Mouse (Mus musculus) lung, postnatal 10 days (tissue): ENCODE measurements around the gene Ovol2.
A peak's percentile ranks its signal among the peaks of the same experiment; 100 is the strongest.
"Not testable (repeated sequence)": the region's sequence is repeated elsewhere in the genome, so short reads cannot be mapped to it uniquely, and the experiment has no call there.

Experiments
- DNase-seq: peaks from one replicate; pipeline ENCODE4 v3.0.0; 2021

Gene Ovol2

GRCm38 (mm10) chr2:144331401-144332302 is at the start of gene Ovol2:
TSS of gene Ovol2 (minus strand) at chr2:144332146.
- DNase-seq: peak; percentile 72

DNA sequence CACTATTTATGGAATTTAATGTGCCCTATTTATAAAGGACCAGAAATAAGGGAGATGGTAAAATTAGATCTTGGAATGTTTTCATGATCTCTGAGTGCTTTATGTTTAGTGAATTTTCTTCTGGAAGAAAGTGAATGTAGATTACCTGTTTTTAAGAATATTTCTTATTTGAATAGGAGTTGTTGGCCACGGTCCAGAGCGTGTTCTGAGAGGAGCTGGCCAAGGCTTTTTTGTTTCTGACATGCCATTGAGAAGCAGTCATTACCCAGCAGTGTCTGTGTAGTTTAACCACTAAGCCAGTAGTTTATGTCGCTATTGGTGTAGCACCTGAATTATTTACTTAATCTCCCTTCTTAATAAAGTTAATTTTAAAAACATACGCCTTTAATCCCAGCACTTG is 49.8 kb upstream of the Ovol2 start:
- DNase-seq: no peak

DNA sequence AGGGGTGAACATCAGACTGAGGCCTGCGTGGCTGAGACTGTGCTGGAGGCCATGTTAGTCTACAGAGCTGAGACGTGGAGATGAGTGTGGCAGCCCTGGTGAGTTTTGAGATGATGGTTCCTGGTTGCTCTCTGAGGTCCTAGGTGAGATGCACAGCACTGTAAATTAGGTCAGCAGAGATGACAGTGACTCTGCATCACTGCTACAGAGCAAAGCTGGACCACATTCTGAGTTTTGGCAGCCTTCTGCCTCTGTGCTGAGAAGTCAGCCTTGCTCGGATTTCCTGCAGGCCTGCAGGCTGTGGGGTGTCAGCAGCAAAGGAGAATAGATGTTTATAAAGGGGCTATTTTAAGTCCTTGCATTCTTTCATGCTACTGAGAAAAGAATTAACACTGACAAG is 49.3 kb upstream of the Ovol2 start:
- peak; percentile 21 for DNase-seq

GRCm38 (mm10) chr2:144375063-144375703 is 43.2 kb upstream of the Ovol2 start:
- DNase-seq: no peak

- no peak for DNase-seq
Observed at GRCm38 (mm10) chr2:144373063-144373462, 41.1 kb upstream of the Ovol2 start.

- no peak for DNase-seq
Observed at GRCm38 (mm10) chr2:144371566-144371965, 39.6 kb upstream of the Ovol2 start.

DNA sequence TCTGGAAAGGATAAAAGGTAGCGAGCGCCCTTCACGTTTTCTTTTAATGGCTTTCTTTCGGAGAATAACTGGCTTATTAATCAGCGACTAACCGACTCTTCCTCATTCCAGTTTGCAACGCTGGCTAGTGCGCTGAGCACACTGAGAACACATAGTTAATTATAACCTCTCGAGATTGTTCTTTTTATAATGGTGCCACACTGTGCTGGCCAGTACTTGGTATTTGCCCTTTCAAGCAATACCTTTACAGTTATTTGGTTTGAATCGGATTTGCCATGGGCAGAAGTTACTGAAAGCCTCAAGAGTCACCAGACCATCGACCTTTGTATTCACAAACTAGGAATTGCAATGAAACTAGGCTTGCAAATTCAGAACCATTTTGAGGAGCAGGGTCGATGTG is 37.6 kb upstream of the Ovol2 start:
- DNase-seq: no peak

DNA sequence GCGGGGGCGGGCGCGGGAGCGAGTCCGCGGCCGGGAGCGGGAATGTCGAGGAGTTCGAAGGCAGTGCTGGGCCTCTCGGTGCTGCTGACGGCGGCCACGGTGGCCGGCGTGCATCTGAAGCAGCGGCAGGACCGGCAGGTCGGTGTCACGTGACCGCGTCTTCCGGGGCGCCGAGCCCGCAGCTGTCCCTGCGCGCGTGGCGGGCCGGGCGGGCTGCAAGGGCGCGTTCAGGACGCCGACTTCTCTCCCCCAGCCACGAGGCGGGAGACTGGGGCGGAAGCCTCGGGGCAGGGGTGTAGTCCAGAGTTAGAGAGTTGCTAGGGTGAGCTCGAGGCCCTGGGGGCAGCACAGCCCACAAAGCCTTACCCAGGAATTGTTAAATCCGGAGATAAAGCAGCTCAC is 37.1 kb upstream of the Ovol2 start:
- DNase-seq: no peak

DNA sequence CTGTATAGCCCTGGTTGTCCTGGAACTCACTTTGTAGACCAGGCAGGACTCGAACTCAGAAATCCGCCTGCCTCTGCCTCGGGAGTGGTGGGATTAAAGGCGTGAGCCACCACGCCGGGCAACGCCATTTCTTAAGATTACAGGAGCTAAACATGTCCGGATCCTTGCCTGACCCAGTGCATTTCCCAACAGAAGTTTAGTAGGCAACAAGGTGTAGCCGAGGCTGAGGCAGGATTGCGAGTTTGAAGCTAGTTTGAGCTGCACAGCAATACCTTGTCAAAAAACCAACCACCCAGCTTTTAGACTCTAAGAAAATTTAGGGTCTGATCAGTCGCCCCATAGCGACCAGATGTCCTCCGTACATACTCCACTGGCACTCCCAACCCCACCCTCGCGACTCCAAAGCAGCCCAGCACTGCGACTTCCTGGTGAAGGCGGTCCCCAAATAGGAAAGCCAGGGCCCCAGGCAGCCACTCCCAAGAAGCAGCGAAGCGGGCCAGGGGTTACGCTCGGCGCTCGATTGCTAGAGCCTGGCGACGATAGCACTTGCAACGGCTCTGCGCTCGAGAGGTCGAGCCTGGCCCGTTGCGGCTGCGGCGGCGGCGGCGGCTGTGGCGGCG is 36.6 kb upstream of the Ovol2 start, which contains the start of the genes Kat14 and Pet117:
Gene Kat14 (plus strand): TSS at position 584 of the 620 bp plus-strand sequence.
Gene Pet117 (plus strand): TSS at position 597 of the 620 bp plus-strand sequence.
- peak; percentile 98 for DNase-seq

- no peak for DNase-seq
Observed at GRCm38 (mm10) chr2:144352843-144353242, 20.9 kb upstream of the Ovol2 start.

GRCm38 (mm10) chr2:144348525-144348924 is 16.6 kb upstream of the Ovol2 start:
- DNase-seq: no peak

DNA sequence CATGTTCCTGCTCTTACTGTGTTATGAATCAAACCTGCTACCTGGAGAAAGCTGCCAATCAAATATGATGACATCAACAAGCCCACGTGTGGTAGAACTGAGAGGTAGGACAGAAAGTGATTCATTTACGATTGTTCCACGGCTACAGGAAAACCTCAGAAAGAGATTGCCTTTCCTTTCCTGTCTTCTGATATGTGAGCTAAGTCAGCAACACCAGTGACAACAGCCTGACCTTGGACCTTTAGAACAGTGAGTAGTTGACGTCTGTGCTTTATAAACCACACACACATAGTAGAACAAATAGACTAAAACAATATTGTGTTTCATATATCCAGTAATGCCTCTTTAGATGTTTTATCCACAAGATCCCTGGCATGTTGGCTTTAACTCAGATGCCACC is 11.2 kb upstream of the Ovol2 start:
- no peak for DNase-seq

DNA sequence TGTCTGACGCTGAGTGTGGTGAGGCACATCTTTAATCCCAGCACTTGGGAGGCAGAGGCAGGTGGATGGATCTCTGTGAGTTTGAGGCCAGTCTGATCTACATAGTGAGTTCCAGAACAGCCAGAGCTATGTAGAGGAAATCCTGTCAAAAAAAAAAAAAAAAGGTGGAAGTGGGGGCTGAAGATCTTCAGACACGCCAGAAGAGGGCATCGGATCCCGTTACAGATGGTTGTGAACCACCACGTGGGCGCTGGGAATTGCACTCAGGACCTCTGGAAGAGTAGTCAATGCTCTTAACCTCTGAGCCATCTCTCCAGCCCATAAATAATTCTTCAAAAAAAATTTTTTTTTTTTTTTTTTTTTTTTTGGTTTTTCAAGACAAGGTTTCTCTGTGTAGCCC is 6.2 kb upstream of the Ovol2 start:
- not testable (repeated sequence) for DNase-seq

GRCm38 (mm10) chr2:144337701-144338100 is 5.8 kb upstream of the Ovol2 start:
- no peak for DNase-seq

- DNase-seq: no peak
Observed at GRCm38 (mm10) chr2:144337230-144337629, 5.3 kb upstream of the Ovol2 start.

DNA sequence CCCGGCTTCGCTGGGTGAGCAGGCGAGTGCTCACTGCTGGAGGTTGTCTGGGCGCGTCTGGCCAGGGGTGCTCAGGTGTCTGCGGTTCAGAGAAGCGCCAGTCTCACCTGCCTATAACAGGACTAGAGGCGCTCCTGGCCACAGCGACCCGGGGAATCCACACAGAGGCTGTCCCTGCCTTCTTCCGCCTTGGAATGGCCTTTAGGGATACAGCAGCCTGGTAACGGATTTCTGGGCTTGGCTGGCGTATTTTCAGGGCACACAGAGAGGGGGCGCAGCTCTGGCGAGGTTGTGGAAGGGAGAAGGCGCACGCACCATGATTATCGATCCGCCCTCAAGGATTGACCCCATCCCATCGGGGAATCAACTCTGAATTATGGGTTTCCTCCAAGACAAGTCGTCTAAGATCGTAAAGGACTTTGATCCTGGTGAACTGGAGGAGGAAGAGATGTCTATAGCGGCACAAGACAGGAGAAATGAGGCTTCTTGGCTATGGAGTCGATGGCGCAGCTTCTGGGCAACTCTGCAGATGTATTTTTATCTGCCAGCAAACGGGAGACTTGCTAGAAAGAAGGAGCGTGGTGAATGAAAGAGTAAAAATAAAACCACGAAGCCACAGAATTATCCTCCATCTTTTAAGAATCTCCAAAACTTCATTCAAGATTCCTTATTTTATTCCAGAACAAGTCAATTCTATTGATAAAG is 1.3 kb upstream of the Ovol2 start:
- DNase-seq: peak; percentile 14

DNA sequence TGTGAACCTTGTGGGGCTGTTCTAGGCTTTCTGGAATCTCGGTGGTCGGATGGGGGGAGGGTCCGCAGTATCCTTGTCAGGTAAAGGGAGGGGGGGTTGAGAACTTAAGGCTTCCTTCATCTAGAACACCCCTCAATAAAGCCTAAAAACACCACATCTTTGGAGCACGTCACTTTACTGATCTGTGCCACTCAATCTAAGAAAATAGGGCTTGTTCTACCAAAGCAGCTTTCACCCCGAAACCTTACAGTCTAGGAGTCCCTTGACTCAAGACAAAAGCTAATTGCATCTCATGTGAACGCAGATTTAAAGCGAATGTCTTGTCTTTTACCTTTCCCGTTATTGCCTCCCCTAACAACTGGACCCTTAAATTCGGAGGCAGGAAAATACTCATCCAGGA is 540 bp upstream of the Ovol2 start:
- no peak for DNase-seq

GRCm38 (mm10) chr2:144330960-144331371 is 980 bp downstream of the Ovol2 start:
- DNase-seq: peak; percentile 42

DNA sequence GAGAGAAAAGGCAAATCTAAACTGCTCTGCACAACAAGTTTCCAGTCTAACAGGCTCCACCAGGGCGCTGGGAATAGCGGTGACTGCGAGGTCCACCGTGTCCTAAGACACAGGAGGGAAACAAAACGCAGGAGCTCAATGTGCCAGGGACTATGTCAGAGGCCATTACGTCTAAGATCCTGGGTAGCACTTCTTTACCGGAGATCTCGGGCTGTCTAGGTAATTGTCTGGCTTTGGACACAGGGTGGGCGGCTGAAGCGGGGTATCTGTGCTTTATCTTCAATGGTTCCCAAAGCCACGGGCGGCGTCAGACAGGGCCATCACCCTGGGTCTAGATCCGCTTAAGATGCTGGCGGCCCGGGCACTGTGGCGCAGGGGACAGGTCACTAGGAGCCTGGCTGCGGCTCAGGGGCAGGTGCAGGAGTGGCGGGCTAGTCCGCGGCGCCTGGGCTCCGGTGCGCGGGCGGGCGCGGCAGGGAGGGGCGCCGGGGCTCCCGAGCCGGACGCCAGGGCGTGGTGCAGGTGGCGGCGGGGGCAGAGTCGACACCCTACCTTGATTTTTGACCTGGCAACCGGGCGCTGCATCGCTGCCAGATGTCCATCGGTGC is 1.5 kb downstream of the Ovol2 start:
- DNase-seq: peak; percentile 2

GRCm38 (mm10) chr2:144329937-144330336 is 2.0 kb downstream of the Ovol2 start:
- DNase-seq: no peak

DNA sequence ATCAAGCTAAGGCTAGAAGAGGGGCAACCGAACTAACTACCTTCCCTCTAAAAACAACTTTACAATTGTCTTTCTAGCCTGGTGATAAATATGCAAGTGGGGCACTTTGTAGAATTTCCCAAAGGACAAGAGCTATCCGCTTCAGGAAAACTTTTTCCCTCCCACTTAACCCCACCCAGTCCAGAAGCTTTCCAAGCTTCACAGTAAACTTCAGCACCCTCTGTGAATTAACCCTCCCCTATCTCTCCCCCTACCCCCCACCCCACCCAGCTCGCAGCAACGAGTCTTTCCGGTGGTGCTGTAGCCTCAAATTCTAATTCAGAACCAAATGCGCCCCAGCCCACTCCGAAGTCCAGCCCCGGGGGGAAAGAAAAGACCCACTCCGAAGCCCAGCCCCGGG is 2.5 kb downstream of the Ovol2 start:
- no peak for DNase-seq

GRCm38 (mm10) chr2:144324218-144324617 is 7.7 kb downstream of the Ovol2 start:
- DNase-seq: no peak

DNA sequence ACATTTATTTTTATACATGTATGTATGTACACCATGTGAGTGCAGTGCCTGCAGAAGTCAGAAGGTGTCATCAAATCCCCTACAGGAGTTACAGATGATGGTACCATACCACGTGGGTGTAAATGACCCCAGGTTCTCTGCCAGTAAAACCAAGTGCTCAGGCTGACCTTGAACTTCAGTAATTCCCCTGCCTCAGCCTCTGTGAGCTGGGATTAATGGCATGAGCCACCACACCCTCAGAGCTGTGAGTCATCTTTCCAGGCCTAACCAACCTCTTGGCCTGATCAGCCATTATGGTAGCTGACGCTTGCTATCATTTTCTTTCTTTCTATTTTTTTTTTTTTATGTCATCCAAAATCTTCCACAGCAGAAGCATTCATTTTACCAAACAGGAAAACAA is 20.6 kb downstream of the Ovol2 start:
- DNase-seq: no peak
